Mouse (Mus musculus) liver, postnatal 0 days (tissue): Measurements from ENCODE around the gene Klk7.

Experiments
- CTCF ChIP-seq: sonication (generic); IDR thresholded peaks from 2 replicates; pipeline ENCODE4 v1.5.1; 2016; ENCODE audit warnings: antibody characterized with exemption, low read depth
- EP300 ChIP-seq: IDR thresholded peaks from 2 replicates; pipeline ENCODE4 v1.6.1; 2016; ENCODE audit warnings: antibody characterized with exemption, low read depth, mild to moderate bottlenecking

DNA sequence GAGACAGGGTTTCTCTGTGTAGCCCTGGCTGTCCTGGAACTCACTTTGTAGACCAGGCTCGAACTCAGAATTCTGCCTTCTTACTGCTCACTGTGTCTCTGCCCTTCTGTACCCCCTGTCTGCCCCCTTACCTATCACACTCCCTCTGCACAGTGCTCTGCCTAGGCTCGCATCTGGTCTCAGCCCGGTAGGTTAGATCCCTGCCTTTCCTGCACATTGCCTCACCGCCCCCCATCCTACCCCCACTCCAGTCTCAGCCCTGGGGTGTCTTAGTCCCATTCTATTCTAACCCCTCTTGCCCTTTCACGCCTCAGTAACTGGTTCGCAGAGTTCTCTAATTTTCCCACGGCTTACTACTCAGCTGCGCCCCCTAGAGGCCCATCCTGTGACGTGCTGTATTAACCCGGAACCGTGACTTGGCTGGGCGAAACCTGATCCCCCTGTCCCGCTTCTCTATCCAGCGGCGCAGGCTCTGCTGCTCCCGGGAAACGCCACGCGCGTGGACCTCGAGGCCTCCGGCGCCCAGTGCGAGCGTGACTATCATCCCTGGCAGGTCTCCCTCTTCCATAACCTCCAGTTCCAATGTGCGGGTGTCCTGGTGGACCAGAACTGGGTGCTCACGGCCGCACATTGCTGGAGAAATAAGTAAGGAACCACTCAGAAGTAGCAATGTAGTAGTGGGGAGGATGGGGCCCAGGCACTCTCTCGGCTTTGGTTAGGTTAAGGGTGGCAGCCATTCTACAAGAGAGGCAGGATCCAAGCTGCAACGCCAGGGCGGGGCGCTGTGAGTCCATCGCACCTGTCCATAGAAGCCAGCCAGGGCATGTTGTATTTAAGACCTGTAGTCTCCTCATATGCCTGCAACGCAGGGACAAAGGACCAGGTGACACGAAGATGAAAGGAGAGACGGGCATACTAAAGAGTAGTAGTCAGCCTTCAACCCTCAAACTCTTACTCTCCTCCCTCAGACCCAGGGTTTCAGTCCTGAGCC, 28.5 kb upstream of the Klk7 start:
- peak; percentile 84 for TF ChIP-seq CTCF
- no peak for TF ChIP-seq EP300
